Mouse (Mus musculus) macrophage (primary cell): ENCODE results near the gene Rab44. TPM values are rescaled to one million over a fixed set of nuclear protein-coding genes. Genes with fewer than 3 reads are reported as not detected.

Experiments
- H3K27ac ChIP-seq: fragments of 350-480 bp; formaldehyde crosslinking; 2 replicates; pipeline ENCODE4 v1.9.0; 2021
- H3K36me3 ChIP-seq: fragments of 350-480 bp; formaldehyde crosslinking; 2 replicates; pipeline ENCODE4 v1.9.0; 2021; ENCODE audit errors: inconsistent target
- H3K4me3 ChIP-seq: fragments of 350-480 bp; formaldehyde crosslinking; 2 replicates; pipeline ENCODE4 v1.9.0; 2021; ENCODE audit errors: inconsistent target
- H3K79me2 ChIP-seq: fragments of 350-480 bp; formaldehyde crosslinking; 2 replicates; pipeline ENCODE4 v1.9.0; 2021; ENCODE audit errors: inconsistent target
- WGBS: methylation state at CpG from one replicate; pipeline ENCODE4 v1.1.7; 2026; ENCODE audit warnings: inconsistent platforms; ENCODE audit not compliant: missing documents; 5-methylcytosine and 5-hydroxymethylcytosine counted together
- polyA plus RNA-seq: library from polyadenylated mRNA; stranded (reverse); fragments of 250-400 nt; gene quantifications from 3 replicates; pipeline ENCODE4 v1.2.4, GENCODE M21; 2018; ENCODE audit warnings: inconsistent platforms

Rab44 gene
- polyA plus RNA-seq, 1 experiment from 2014 or later: 1.5 TPM

DNA sequence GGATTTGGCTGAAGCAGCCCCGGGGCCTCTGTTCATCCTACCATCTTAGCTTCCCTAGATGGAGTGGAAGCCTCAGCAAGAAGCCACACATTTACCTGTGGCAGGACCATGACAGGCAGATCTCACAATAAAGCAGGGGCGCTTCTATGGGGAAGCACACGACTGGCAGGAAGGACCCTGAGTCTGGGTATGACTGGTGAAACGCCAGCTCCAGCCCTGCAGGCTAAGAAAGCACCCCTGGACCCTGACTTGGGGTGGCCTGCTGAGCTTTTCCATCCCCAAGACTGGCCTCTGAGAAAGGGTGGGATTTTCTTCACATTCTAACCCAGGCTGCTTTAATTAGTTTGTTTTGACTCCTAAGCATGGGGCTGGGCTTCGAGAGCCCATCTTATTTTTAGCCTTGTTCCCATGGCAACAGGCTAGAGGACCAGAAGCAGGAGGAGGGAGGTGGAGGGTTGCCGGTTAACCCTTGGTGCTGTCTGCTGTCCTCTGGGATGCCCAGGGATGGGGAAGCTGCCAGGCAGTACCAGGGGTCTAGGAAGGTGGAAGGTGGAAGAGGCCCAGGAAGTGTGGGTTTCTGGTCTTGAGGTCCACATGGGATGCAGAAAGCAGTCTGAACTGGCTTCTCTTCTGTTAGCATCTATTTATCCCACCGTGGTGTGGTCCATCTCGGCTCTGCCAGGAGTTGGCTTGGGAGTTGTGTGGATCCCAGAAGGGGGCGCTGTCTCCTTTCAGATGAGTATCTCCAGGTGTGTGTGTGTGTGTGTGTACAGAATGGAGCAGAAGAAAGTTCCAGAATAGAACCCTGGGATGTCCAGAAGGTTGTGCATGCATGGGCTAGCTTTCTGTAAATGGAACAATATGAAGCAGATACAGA lies 62.7 kb downstream of the Rab44 start:
- H3K36me3 ChIP-seq: no peaks in the 10 kb centered on the region
- no peak overlapping the region for H3K27ac ChIP-seq
- H3K79me2 ChIP-seq: no peaks in the 10 kb centered on the region
- WGBS: 30% methylated on average over 9 of the region's 9 CpGs
- H3K4me3 ChIP-seq: no peak overlapping the region

DNA sequence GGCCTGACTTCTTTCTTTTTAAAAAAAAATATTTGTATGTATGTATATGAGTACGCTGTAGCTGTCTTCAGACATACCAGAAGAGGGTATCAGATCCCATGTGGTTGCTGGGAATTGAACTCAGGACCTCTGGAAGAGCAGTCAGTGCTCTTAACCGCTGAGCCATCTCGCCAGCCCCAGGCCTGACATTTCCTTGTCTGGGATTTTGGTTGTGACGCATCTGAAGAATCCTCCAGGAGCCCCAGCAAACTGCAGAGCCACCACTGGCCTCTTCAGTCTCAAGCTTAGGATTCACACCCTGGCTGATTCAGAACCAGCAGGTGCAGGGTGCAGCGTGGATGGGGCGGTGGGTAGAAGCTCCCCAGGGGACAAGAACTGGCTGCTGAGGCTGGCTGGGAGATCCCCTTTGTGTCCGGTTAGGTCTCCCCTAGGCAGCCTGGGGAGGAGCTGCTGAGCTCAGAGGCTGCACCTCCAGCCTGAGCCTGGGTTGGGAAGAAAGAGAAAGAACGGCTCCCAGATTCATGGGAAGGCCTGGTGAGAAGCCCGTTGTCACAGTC lies 64.6 kb downstream of the Rab44 start:
- Histone ChIP-seq H3K27ac (no peak overlapping the region), H3K4me3 (no peak overlapping the region), H3K36me3 (no peaks in the 10 kb centered on the region), H3K79me2 (no peaks in the 10 kb centered on the region)
- WGBS: 88% methylated on average over 9 of the region's 9 CpGs

DNA sequence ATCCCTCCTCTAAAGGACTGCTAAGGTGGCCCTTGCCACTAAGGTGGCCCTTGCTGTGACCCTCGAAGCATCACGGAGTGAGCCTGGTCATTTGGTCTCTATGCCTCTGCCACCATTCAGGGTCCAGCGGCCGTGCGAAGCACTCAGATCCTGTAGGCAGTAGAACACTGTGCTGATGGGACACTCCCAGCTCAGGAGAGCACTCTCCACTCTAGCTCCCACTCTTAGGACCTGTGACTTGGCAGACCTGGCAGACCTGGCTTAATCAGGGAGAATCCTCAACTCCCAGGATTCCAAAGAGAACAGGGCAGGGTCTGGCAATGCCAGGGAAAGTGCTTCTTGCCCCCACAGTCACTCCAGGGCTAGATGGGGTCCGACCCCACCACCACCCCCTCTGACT lies 66.0 kb downstream of the Rab44 start:
- Histone ChIP-seq H3K36me3 (no peaks in the 10 kb centered on the region), H3K79me2 (no peaks in the 10 kb centered on the region), H3K4me3 (no peak overlapping the region), H3K27ac (no peak overlapping the region)
- WGBS: 93% methylated on average over 6 of the region's 6 CpGs

DNA sequence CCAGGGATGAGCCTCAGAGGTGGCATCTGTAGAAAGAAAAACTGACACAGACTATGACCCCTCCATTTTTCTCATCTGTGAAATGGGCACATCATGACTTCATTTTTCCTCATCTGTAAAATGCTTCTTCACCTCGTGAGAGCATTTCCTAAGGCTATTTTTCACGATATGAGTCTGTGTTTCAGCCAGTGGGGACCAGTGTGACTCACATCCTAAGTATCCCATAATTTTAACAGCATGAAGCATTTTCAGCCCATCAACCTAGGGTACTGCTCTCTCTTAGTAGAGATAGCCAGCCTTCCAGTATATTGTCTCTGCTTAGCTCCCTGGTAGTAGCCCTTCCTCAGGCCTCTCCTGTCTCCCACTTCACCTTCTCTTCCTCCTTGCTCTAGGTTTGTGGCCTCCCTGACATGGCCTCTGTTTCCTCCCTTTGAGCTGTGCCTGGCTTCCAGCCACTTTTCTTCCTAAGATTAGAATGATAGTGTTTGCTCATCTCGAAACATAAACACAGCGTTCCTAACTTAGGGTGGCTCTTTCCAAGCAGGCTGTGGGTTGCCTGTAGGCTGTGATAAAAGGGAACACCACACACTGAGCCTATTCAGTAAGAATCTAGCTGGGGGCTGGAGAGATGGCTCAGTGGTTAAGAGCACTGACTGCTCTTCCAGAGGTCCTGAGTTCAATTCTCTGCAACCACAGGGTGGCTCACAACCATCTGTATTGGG lies 66.6 kb downstream of the Rab44 start:
- Histone ChIP-seq H3K36me3 (no peaks in the 10 kb centered on the region), H3K27ac (no peak overlapping the region), H3K79me2 (no peaks in the 10 kb centered on the region), H3K4me3 (no peak overlapping the region)
- 51% methylated on average over 4 of the region's 4 CpGs for WGBS

DNA sequence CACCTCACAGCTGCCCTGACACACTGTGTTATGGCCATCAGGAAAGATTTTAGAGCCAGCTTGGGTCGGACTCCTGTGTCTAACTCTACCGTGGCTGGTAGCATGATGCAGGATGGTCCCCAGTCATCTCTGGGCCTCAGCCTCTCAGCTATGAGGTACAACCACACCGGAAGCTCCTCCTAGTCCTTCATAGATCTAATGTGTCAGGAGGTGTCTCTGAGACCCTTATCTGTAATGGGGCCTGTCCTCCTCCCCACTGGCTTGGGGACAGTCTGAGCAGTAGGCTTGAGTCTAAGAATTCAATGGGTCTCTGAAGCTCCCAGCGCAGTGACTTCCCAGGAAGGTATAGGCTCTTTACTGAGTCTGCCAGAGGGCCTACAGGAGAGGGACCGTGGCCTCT lies 67.8 kb downstream of the Rab44 start:
- Histone ChIP-seq H3K36me3 (no peaks in the 10 kb centered on the region), H3K4me3 (no peak overlapping the region), H3K27ac (no peak overlapping the region), H3K79me2 (no peaks in the 10 kb centered on the region)
- WGBS: 90% methylated on average over 5 of the region's 5 CpGs

DNA sequence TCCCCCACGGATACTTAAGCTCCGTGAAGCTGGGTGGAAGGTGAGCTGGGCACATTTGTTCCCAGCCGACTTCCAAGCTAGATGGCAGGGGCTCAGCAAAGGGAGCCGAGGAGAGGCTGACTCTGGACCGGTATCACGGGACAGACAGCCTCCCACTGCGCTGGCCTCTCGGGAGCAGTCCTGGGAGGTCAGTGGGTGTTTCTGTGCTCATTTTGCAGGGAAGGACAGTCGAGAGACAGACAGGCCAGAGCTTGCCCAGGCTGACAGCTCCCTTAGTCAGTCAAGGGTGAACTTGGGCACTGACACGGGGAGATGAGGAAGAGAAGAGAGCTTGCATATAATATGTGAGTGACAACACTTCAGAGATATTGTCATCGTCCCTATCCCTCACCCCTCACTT lies 69.2 kb downstream of the Rab44 start:
- WGBS: 88% methylated on average over 11 of the region's 11 CpGs
- H3K36me3 ChIP-seq: no peaks in the 10 kb centered on the region
- no peak overlapping the region for H3K27ac ChIP-seq
- no peaks in the 10 kb centered on the region for H3K79me2 ChIP-seq
- no peak overlapping the region for H3K4me3 ChIP-seq

DNA sequence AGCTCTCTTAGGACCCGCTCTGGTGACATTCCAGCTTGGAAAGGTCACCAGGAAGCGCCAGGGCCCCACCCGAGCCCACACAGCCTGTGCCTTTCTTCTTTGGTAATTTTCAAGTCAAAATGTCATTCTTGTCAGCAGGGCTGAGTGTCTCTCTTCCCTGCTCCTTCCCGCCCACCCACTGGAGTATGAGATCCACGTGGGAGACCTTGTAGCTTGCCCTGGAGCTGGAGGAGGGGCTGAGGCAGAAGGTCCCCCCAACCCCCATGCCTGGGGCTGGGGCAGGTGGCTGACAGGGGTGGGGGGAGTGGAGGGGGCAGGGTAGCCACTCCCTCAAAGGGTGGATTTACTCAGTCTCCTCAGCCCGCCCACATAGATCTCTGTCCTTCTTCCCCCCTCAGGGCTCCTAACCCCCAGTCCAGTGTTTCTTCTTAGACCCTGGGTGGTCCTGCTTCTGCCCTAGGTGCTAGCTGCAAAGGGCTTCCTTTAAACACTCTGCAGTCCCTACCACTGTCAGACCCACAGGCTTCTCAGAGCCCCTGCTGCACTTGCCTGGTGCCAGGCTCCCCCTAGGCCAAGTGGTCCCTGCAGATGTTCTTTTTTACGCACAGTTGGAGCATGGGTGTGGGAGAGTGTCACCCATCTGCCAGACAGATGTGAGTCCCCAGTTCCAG lies 71.6 kb downstream of the Rab44 start:
- 87% methylated on average over 7 of the region's 7 CpGs for WGBS
- no peak overlapping the region for H3K27ac ChIP-seq
- no peaks in the 10 kb centered on the region for H3K79me2 ChIP-seq
- H3K36me3 ChIP-seq: no peaks in the 10 kb centered on the region
- no peak overlapping the region for H3K4me3 ChIP-seq

DNA sequence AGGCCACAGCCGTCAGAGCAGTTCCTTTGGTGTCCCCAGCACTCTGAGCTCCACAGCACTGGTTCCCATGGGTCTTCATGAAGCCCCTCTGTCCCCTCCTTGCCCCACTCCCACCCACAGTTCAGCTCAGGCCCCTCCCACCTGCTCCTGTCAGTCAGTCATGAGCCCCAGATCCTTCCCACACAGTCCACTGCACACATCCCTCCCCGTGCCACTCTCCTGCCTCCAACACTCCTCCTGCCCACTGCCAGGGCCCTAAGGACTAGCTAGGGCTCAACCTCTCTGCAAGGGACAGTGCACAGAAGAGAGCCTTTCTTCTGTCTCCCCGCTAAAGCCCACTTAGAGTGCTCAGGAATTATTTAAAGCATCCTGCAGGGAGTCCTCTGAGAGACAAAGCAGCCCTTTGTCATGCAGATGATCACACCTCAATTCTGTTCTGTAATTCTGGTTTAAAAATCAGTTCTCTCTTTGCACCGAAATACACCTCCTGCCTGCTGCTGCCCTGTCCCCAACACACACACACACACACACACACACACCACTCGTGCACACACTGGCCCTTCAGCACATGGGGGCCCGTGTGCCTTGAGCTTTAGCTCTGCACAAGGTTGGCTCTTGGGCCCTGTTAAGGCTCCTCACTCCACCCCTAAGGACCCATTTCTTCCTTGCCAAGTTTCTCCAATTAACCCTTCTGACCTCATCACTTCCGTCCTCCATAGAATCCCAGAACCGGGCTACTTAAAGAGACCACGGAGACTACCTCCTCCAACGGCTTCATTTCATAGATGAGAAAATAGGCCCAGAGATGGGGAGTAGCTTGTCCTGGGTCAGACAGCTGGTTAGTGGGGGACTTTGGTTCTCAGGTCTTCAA lies 73.3 kb downstream of the Rab44 start:
- Histone ChIP-seq H3K79me2 (no peaks in the 10 kb centered on the region), H3K27ac (no peak overlapping the region), H3K4me3 (no peak overlapping the region), H3K36me3 (no peaks in the 10 kb centered on the region)
- WGBS: 88% methylated on average over 10 of the region's 10 CpGs

DNA sequence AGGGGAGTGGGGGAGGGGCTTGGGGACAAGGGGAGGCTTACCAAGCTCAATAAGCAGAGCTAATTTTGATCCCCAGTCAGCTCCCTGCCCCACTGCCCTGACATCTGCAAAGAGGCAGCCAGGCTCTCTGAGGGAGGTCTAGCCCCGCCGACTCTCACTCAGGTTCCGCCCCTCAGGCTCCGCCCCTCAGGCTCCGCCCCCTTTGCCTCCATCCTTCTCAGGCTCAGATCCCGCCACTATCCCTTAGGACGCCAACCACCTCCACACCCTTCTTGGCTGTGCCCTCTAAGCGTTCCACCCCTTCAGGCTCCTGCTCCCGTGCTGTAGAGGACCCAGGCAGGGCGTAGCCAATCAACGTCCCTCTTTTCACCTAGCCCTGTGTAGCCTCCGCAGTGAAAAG lies 75.0 kb downstream of the Rab44 start:
- H3K4me3 ChIP-seq: no peak overlapping the region
- H3K27ac ChIP-seq: no peak overlapping the region
- H3K36me3 ChIP-seq: no peaks in the 10 kb centered on the region
- 31% methylated on average over 12 of the region's 12 CpGs for WGBS
- no peaks in the 10 kb centered on the region for H3K79me2 ChIP-seq

DNA sequence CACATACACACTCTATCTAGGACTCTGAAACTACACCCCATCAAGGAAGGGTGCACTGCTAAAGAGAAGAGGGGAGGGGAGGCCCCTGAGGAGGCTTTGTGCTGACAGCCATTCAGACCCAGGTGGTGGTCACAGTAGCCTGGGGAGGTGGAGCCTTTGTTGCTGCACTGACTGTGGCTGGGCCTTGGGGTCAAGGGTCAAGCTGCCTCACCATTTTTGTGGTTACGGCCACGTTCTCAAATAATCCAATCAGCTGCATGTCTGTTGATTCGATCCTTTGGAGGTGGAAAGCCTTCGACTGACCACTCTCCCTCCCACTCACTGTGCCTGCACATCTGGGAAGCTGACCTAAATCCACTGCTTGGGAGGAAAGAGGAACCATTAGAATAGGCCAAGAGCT lies 81.6 kb downstream of the Rab44 start:
- no peak overlapping the region for H3K4me3 ChIP-seq
- H3K36me3 ChIP-seq: no peaks in the 10 kb centered on the region
- H3K27ac ChIP-seq: no peak overlapping the region
- H3K79me2 ChIP-seq: no peaks in the 10 kb centered on the region
- 88% methylated on average over 4 of the region's 4 CpGs for WGBS

Other genes starting within 250 kb of the Rab44 start
- 0.33 to 1.1 TPM (median 0.77 TPM) in 3 replicates for gene 4930539E08Rik, start 198.8 kb upstream of the Rab44 start, polyA plus RNA-seq
- gene Pxt1, start 170.3 kb upstream of the Rab44 start, polyA plus RNA-seq: 0.27 TPM in 1 of 3 replicates, not detected in the others
- 29.1 to 47.2 TPM (median 39.6 TPM) in 3 replicates for gene Kctd20, start 162.2 kb upstream of the Rab44 start, polyA plus RNA-seq
- 50.4 to 96.1 TPM (median 84.7 TPM) in 3 replicates for gene Stk38, start 106.2 kb upstream of the Rab44 start, polyA plus RNA-seq
- gene Srsf3, start 81.5 kb upstream of the Rab44 start, polyA plus RNA-seq: 60.3 to 155 TPM (median 85.0 TPM) in 3 replicates
- 176 to 305 TPM (median 287 TPM) in 3 replicates for gene Cdkn1a, start 23.2 kb upstream of the Rab44 start, polyA plus RNA-seq
- not detected in 3 replicates for gene Cpne5, start 124.0 kb downstream of the Rab44 start, polyA plus RNA-seq
- 10.6 to 36.8 TPM (median 15.8 TPM) in 3 replicates for gene Ppil1, start 150.0 kb downstream of the Rab44 start, polyA plus RNA-seq
- 108 to 138 TPM (median 122 TPM) in 3 replicates for gene BC004004, start 154.6 kb downstream of the Rab44 start, polyA plus RNA-seq
- 0.22 TPM in 1 of 3 replicates, not detected in the others for gene Pi16, start 203.5 kb downstream of the Rab44 start, polyA plus RNA-seq
- gene Mtch1, start 233.8 kb downstream of the Rab44 start, polyA plus RNA-seq: 107 to 155 TPM (median 130 TPM) in 3 replicates
- 29.2 to 94.0 TPM (median 43.1 TPM) in 3 replicates for gene Fgd2, start 246.8 kb downstream of the Rab44 start, polyA plus RNA-seq